Mouse (Mus musculus): ENCODE measurements around the gene Gm10322. TPM values are rescaled to one million over a fixed set of nuclear protein-coding genes. Genes with fewer than 3 reads are reported as not detected.

The Gm10322 gene
- total RNA-seq, 2 experiments from 2014 or later, result not detected

GRCm38 (mm10) chr10:59593826-59594570 is 21.9 kb upstream of the Gm10322 start:
- peak; percentile 91 for DNase-seq
- intact Hi-C loops (cut with DNase I), result no loop called here

GRCm38 (mm10) chr10:59600516-59600915 is 15.3 kb upstream of the Gm10322 start:
- intact Hi-C loops (cut with DNase I), result loop anchor here (10.0 kb wide), 1 partner anchor 96 kb away; no protein-coding TSS in a partner anchor
- DNase-seq, result no peak

GRCm38 (mm10) chr10:59602043-59602442 is 13.8 kb upstream of the Gm10322 start:
- intact Hi-C loops (cut with DNase I), result loop anchor here (10.0 kb wide), 1 partner anchor 97 kb away; no protein-coding TSS in a partner anchor
- peak; percentile 49 for DNase-seq

GRCm38 (mm10) chr10:59602891-59603290 is 13.0 kb upstream of the Gm10322 start:
- intact Hi-C loops (cut with DNase I), result loop anchor here (10.0 kb wide), 1 partner anchor 98 kb away; no protein-coding TSS in a partner anchor
- DNase-seq, result peak; percentile 27

- intact Hi-C loops (cut with DNase I), result loop anchor here (10.0 kb wide), 1 partner anchor 99 kb away; no protein-coding TSS in a partner anchor
- DNase-seq, result peak; percentile 35
Observed at GRCm38 (mm10) chr10:59603843-59604242, 12.0 kb upstream of the Gm10322 start.

- intact Hi-C loops (cut with DNase I), result loop anchor here (10.0 kb wide), 1 partner anchor 100 kb away; no protein-coding TSS in a partner anchor
- DNase-seq, result no peak
Observed at GRCm38 (mm10) chr10:59604879-59605464, 10.9 kb upstream of the Gm10322 start.

- DNase-seq, result no peak
- intact Hi-C loops (cut with DNase I), result loop anchor here (10.0 kb wide), 2 partner anchors 202 to 252 kb away; no protein-coding TSS in a partner anchor
Observed at GRCm38 (mm10) chr10:59613276-59613675, 2.6 kb upstream of the Gm10322 start.

- intact Hi-C loops (cut with DNase I), result loop anchor here (10.0 kb wide), 2 partner anchors 201 to 251 kb away; no protein-coding TSS in a partner anchor
- DNase-seq, result peak; percentile 26
Observed at GRCm38 (mm10) chr10:59614141-59614540, 1.7 kb upstream of the Gm10322 start.

GRCm38 (mm10) chr10:59615411-59615810 is 452 bp upstream of the Gm10322 start:
- intact Hi-C loops (cut with DNase I), result loop anchor here (10.0 kb wide), 2 partner anchors 199 to 249 kb away; no protein-coding TSS in a partner anchor
- no peak for DNase-seq

GRCm38 (mm10) chr10:59616522-59616921 is 659 bp downstream of the Gm10322 start, which contains the start of gene Mcu:
Mcu (minus strand) TSS chr10:59616692.
- DNase-seq, result peak; percentile 96

GRCm38 (mm10) chr10:59617776-59618175 is 1.9 kb downstream of the Gm10322 start:
- intact Hi-C loops (cut with DNase I), result loop anchor here (10.0 kb wide), 2 partner anchors 197 to 247 kb away; no protein-coding TSS in a partner anchor

More at GRCm38 (mm10) chr10:59616522-59616921, 659 bp downstream of the Gm10322 start, which contains the start of gene Mcu:
- intact Hi-C loops (cut with DNase I), result loop anchor here (10.0 kb wide), 2 partner anchors 198 to 248 kb away; no protein-coding TSS in a partner anchor

GRCm38 (mm10) chr10:59621355-59621754 is 5.5 kb downstream of the Gm10322 start:
- intact Hi-C loops (cut with DNase I), result no loop called here
- DNase-seq, result no peak

More at GRCm38 (mm10) chr10:59617776-59618175, 1.9 kb downstream of the Gm10322 start:
- DNase-seq, result no peak

GRCm38 (mm10) chr10:59623496-59623895 is 7.6 kb downstream of the Gm10322 start:
- intact Hi-C loops (cut with DNase I), result no loop called here
- peak; percentile 28 for DNase-seq

- intact Hi-C loops (cut with DNase I), result no loop called here
- no peak for DNase-seq
Observed at GRCm38 (mm10) chr10:59628641-59629505, 13.0 kb downstream of the Gm10322 start.

- intact Hi-C loops (cut with DNase I), result no loop called here
Observed at GRCm38 (mm10) chr10:59629506-59629782, 13.6 kb downstream of the Gm10322 start.

GRCm38 (mm10) chr10:59636048-59636447 is 20.2 kb downstream of the Gm10322 start:
- intact Hi-C loops (cut with DNase I), result no loop called here
- no peak for DNase-seq

More at GRCm38 (mm10) chr10:59629506-59629782, 13.6 kb downstream of the Gm10322 start:
- no peak for DNase-seq

GRCm38 (mm10) chr10:59636751-59637533 is 21.1 kb downstream of the Gm10322 start:
- no peak for DNase-seq
- intact Hi-C loops (cut with DNase I), result no loop called here

- no peak for DNase-seq
- intact Hi-C loops (cut with DNase I), result no loop called here
Observed at GRCm38 (mm10) chr10:59637596-59638124, 21.8 kb downstream of the Gm10322 start.

- no peak for DNase-seq
- intact Hi-C loops (cut with DNase I), result no loop called here
Observed at GRCm38 (mm10) chr10:59638576-59638975, 22.7 kb downstream of the Gm10322 start.
